Mouse (Mus musculus) testis, adult 2 months (tissue): ENCODE data around the gene Lst1.

ENCODE experiments used
- CTCF ChIP-seq: fragments of 200-500 bp; IDR thresholded peaks from 2 replicates; pipeline ENCODE4 v1.5.1; 2012; ENCODE audit warnings: low read depth, mild to moderate bottlenecking, inconsistent platforms, low read length, moderate library complexity; ENCODE audit not compliant: control insufficient read depth, insufficient read depth, insufficient replicate concordance
- POLR2A ChIP-seq: fragments of 200-500 bp; IDR thresholded peaks from 2 replicates; pipeline ENCODE4 v1.6.1; 2012; ENCODE audit warnings: low read depth, mild to moderate bottlenecking, inconsistent platforms, low read length, moderate library complexity; ENCODE audit not compliant: control insufficient read depth

GRCm38 (mm10) chr17:35175968-35176367 lies 12.3 kb downstream of the Lst1 start, which contains the start of gene Aif1:
- TF ChIP-seq POLR2A, result no peak
- no peak for TF ChIP-seq CTCF
